Mouse (Mus musculus) hindbrain, embryonic 15.5 days (tissue): ENCODE measurements at regions not wholly inside any gene's neighbourhood (a gene's known extent, or its start where the extent isn't known, plus 50 kb on each side); places are given as distances from the start of the nearest gene placed in this dataset.

Experiments used
- ATAC-seq: fragments of 200-750 bp; cut with Nextera tagmentation; 2 replicates; pipeline ENCODE4 v1.8.0; 2017; ENCODE audit warnings: low read depth, moderate number of reproducible peaks, moderate TSS enrichment; ENCODE audit not compliant: low FRiP score
- H3K27ac ChIP-seq: fragments of 300-500 bp; sonication (generic); replicated peaks from 2 replicates; pipeline ENCODE4 v1.5.1; 2015; ENCODE audit warnings: mild to moderate bottlenecking, inconsistent platforms
- H3K27me3 ChIP-seq: fragments of 300-500 bp; sonication (generic); 2 replicates; pipeline ENCODE4 v1.6.1; 2015; ENCODE audit warnings: control low read depth, inconsistent platforms
- H3K36me3 ChIP-seq: fragments of 300-500 bp; sonication (generic); 2 replicates; pipeline ENCODE4 v1.6.1; 2015; ENCODE audit warnings: control low read depth, inconsistent platforms
- H3K4me1 ChIP-seq: fragments of 300-500 bp; sonication (generic); replicated peaks from 2 replicates; pipeline ENCODE4 v1.6.1; 2015; ENCODE audit warnings: control low read depth, inconsistent platforms
- H3K4me2 ChIP-seq: fragments of 300-500 bp; sonication (generic); 2 replicates; pipeline ENCODE4 v1.6.1; 2015; ENCODE audit warnings: moderate library complexity, mild to moderate bottlenecking, inconsistent platforms
- H3K4me3 ChIP-seq: fragments of 300-500 bp; sonication (generic); 2 replicates; pipeline ENCODE4 v1.5.1; 2015; ENCODE audit warnings: mild to moderate bottlenecking, inconsistent platforms
- H3K9ac ChIP-seq: fragments of 300-500 bp; sonication (generic); 2 replicates; pipeline ENCODE4 v1.6.1; 2015; ENCODE audit warnings: inconsistent platforms
- H3K9me3 ChIP-seq: fragments of 300-500 bp; sonication (generic); 2 replicates; pipeline ENCODE4 v1.6.1; 2016; ENCODE audit warnings: control low read depth, inconsistent platforms
- WGBS: fragments of 180-500 bp; shearing (Covaris S2); methylation state at CpG from one replicate; pipeline ENCODE4 v1.1.7; 2015; 5-methylcytosine and 5-hydroxymethylcytosine counted together

- no peaks in the 10 kb centered on the region for H3K36me3 ChIP-seq
- ATAC-seq, result no peak; the same call in 1 of the 2 replicates
- no peaks in the 10 kb centered on the region for H3K9me3 ChIP-seq
- no peak overlapping the region for H3K9ac ChIP-seq
- 56% methylated on average over 10 of the region's 10 CpGs for WGBS
- H3K4me1 ChIP-seq, result 0 out of 2 replicates have a peak, but pooled peaks cover 2% of the 10 kb centered on the region
- no peaks in the 10 kb centered on the region for H3K27me3 ChIP-seq
- no peak overlapping the region for H3K27ac ChIP-seq
- H3K4me3 ChIP-seq, result no peak overlapping the region
- H3K4me2 ChIP-seq, result no peak overlapping the region
Measured at GRCm38 (mm10) chr3:35242871-35243529, 510.9 kb upstream of the Atp11b start.

- Histone ChIP-seq H3K4me1 (0 out of 2 replicates have a peak, but pooled peaks cover 2% of the 10 kb centered on the region), H3K27me3 (no peaks in the 10 kb centered on the region), H3K9me3 (no peaks in the 10 kb centered on the region), H3K4me3 (no peak overlapping the region), H3K4me2 (no peak overlapping the region), H3K9ac (no peak overlapping the region), H3K36me3 (no peaks in the 10 kb centered on the region), H3K27ac (no peak overlapping the region)
- no peak for ATAC-seq
- WGBS, result 8% methylated on average over 8 of the region's 8 CpGs
Measured at GRCm38 (mm10) chr3:35245003-35245402, 508.9 kb upstream of the Atp11b start.

GRCm38 (mm10) chr3:35245946-35246665 lies 507.8 kb upstream of the Atp11b start:
- Histone ChIP-seq H3K4me2 (no peak overlapping the region), H3K9me3 (no peaks in the 10 kb centered on the region), H3K27me3 (no peaks in the 10 kb centered on the region), H3K9ac (no peak overlapping the region), H3K27ac (no peak overlapping the region), H3K36me3 (no peaks in the 10 kb centered on the region), H3K4me1 (0 out of 2 replicates have a peak, but pooled peaks cover 2% of the 10 kb centered on the region), H3K4me3 (no peak overlapping the region)
- no peak for ATAC-seq
- 42% methylated on average over 10 of the region's 10 CpGs for WGBS

GRCm38 (mm10) chr3:35249160-35249559 lies 504.7 kb upstream of the Atp11b start:
- Histone ChIP-seq H3K9me3 (no peaks in the 10 kb centered on the region), H3K27me3 (no peaks in the 10 kb centered on the region), H3K4me1 (0 out of 2 replicates have a peak, but pooled peaks cover 2% of the 10 kb centered on the region), H3K9ac (no peak overlapping the region), H3K27ac (no peak overlapping the region), H3K4me2 (no peak overlapping the region), H3K4me3 (no peak overlapping the region), H3K36me3 (no peaks in the 10 kb centered on the region)
- 64% methylated on average over 10 of the region's 10 CpGs for WGBS
- ATAC-seq, result peak; percentile 38; the same call in 1 of the 2 replicates

GRCm38 (mm10) chr3:35250092-35250749 lies 503.7 kb upstream of the Atp11b start:
- Histone ChIP-seq H3K27me3 (no peaks in the 10 kb centered on the region), H3K9me3 (no peaks in the 10 kb centered on the region), H3K4me1 (no peaks in the 10 kb centered on the region), H3K36me3 (no peaks in the 10 kb centered on the region), H3K9ac (no peak overlapping the region), H3K4me2 (no peak overlapping the region), H3K4me3 (no peak overlapping the region), H3K27ac (no peak overlapping the region)
- ATAC-seq, result no peak
- 72% methylated on average over 14 of the region's 14 CpGs for WGBS

GRCm38 (mm10) chr3:35253861-35254260 lies 500.0 kb upstream of the Atp11b start:
- Histone ChIP-seq H3K4me3 (no peak overlapping the region), H3K4me1 (no peaks in the 10 kb centered on the region), H3K9ac (no peak overlapping the region), H3K27me3 (no peaks in the 10 kb centered on the region), H3K9me3 (no peaks in the 10 kb centered on the region), H3K4me2 (no peak overlapping the region), H3K27ac (no peak overlapping the region), H3K36me3 (no peaks in the 10 kb centered on the region)
- ATAC-seq, result no peak
- 74% methylated on average over 5 of the region's 5 CpGs for WGBS

- Histone ChIP-seq H3K9me3 (no peaks in the 10 kb centered on the region), H3K27me3 (no peaks in the 10 kb centered on the region), H3K4me1 (no peaks in the 10 kb centered on the region), H3K27ac (no peak overlapping the region), H3K4me2 (no peak overlapping the region), H3K36me3 (no peaks in the 10 kb centered on the region), H3K9ac (no peak overlapping the region), H3K4me3 (no peak overlapping the region)
- WGBS, result 91% methylated on average over 6 of the region's 6 CpGs
- ATAC-seq, result no peak
Measured at GRCm38 (mm10) chr3:35260936-35261335, 493.0 kb upstream of the Atp11b start.

GRCm38 (mm10) chr3:35268949-35269348 lies 485.0 kb upstream of the Atp11b start:
- Histone ChIP-seq H3K4me2 (no peak overlapping the region), H3K9me3 (no peaks in the 10 kb centered on the region), H3K4me1 (peaks cover 7% of the 10 kb centered on the region), H3K36me3 (no peaks in the 10 kb centered on the region), H3K4me3 (no peak overlapping the region), H3K27ac (no peak overlapping the region), H3K9ac (no peak overlapping the region), H3K27me3 (no peaks in the 10 kb centered on the region)
- WGBS, result 55% methylated on average over 4 of the region's 4 CpGs
- ATAC-seq, result no peak

GRCm38 (mm10) chr3:35269977-35270880 lies 483.7 kb upstream of the Atp11b start:
- Histone ChIP-seq H3K27me3 (no peaks in the 10 kb centered on the region), H3K9me3 (no peaks in the 10 kb centered on the region), H3K36me3 (no peaks in the 10 kb centered on the region), H3K9ac (no peak overlapping the region), H3K4me2 (no peak overlapping the region), H3K4me1 (peaks cover 7% of the 10 kb centered on the region), H3K27ac (no peak overlapping the region), H3K4me3 (no peak overlapping the region)
- ATAC-seq, result no peak
- WGBS, result 46% methylated on average over 7 of the region's 7 CpGs

GRCm38 (mm10) chr3:35273546-35273945 lies 480.4 kb upstream of the Atp11b start:
- Histone ChIP-seq H3K4me1 (peaks cover 7% of the 10 kb centered on the region), H3K9me3 (no peaks in the 10 kb centered on the region), H3K9ac (no peak overlapping the region), H3K4me2 (no peak overlapping the region), H3K27me3 (no peaks in the 10 kb centered on the region), H3K36me3 (no peaks in the 10 kb centered on the region), H3K4me3 (no peak overlapping the region), H3K27ac (peak overlapping the region; percentile 59; the same call in 1 of the 2 replicates)
- ATAC-seq, result no peak
- WGBS, result 52% methylated on average over 5 of the region's 5 CpGs

- 70% methylated on average over 5 of the region's 5 CpGs for WGBS
- Histone ChIP-seq H3K9ac (no peak overlapping the region), H3K27ac (no peak overlapping the region), H3K4me3 (no peak overlapping the region), H3K4me1 (no peaks in the 10 kb centered on the region), H3K9me3 (no peaks in the 10 kb centered on the region), H3K27me3 (no peaks in the 10 kb centered on the region), H3K36me3 (no peaks in the 10 kb centered on the region), H3K4me2 (no peak overlapping the region)
- ATAC-seq, result no peak
Measured at GRCm38 (mm10) chr3:35280981-35281380, 472.9 kb upstream of the Atp11b start.
